19 mouse cellular contexts compared by ENCODE assay signal in the genomic region with DNA sequence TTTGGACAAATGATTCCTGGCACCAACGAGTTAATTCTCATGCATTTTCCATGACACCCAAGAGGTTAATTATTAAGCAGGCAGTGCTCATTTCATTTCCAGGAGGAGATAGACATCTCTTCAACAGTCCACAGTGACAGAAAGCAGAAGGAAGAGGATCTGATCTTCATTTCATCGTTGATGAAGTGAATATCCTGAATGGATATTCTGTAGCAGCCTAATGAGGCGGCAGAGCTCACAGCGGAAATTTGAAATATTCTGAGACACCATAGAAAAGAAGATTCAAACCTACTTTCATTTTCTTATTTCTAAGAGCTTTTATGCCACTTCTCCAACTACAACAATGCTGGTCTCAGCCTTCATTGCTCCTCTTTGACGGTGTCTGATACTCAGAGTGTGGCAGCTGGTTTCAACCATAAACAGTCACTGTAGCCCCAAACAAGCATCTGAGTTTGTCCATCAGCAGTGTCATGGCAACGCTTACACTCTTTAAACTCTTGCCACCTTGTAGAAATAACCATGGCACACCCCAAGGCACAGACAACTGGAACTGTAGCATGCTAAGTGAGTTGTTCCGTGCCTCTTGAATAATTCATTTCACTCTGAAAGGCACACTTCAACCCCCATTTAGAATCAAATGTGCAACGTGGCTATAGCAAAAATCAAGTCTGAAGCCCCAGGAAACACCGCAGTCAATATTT.
DNase-seq lines count a peak whose midpoint lies in the region; ATAC-seq lines count a peak whose summit lies in the region.
"Had no signal": no experiment of that assay in that cellular context is flagged by ENCODE, and none has a peak within 500 bp of the region (broad histone marks: within the 10 kb centered on the region; RNA-seq: fewer than 3 reads in every experiment).

No protein-coding gene starts in this region.

- H3K9ac ChIP-seq in hindbrain, embryonic 12.5 days = no peak overlapping the region
- no peak overlapping the region for H3K9ac ChIP-seq in hindbrain, embryonic 16.5 days (ENCODE audit: low read depth, low read length)
- no peak overlapping the region for H3K9ac ChIP-seq in midbrain, embryonic 14.5 days (replicated peaks; ENCODE audit: low read length)
- H3K9ac ChIP-seq: embryonic facial prominence, embryonic 12.5 days; forebrain, embryonic 12.5 days; heart, embryonic 13.5 days; hindbrain, embryonic 15.5 days had no signal

- no peaks in the 10 kb centered on the region for H3K9me3 ChIP-seq in hindbrain, embryonic 12.5 days (replicated peaks)
- no peaks in the 10 kb centered on the region for H3K9me3 ChIP-seq in hindbrain, embryonic 16.5 days (ENCODE audit: control insufficient read depth, low read length)
- H3K9me3 ChIP-seq in midbrain, embryonic 14.5 days (ENCODE audit: control insufficient read depth, low read length) = no peaks in the 10 kb centered on the region
- H3K9me3 ChIP-seq: embryonic facial prominence, embryonic 12.5 days; forebrain, embryonic 12.5 days; heart, embryonic 13.5 days; hindbrain, embryonic 15.5 days had no signal

- no peak overlapping the region for H3K4me3 ChIP-seq in hindbrain, embryonic 12.5 days
- H3K4me3 ChIP-seq in hindbrain, embryonic 16.5 days (ENCODE audit: low read length) = no peak overlapping the region
- H3K4me3 ChIP-seq in midbrain, embryonic 14.5 days (replicated peaks; ENCODE audit: low read depth, low read length) = no peak overlapping the region
- H3K4me3 ChIP-seq: embryonic facial prominence, embryonic 12.5 days; forebrain, embryonic 12.5 days; heart, embryonic 13.5 days; hindbrain, embryonic 15.5 days had no signal

- 0 out of 2 replicates have a peak, but pooled peaks cover 2% of the 10 kb centered on the region for H3K4me1 ChIP-seq in hindbrain, embryonic 12.5 days
- H3K4me1 ChIP-seq in hindbrain, embryonic 16.5 days (ENCODE audit: control insufficient read depth, insufficient read depth, low read depth, low read length) = no peaks in the 10 kb centered on the region
- 0 out of 2 replicates have a peak, but pooled peaks cover 4% of the 10 kb centered on the region for H3K4me1 ChIP-seq in midbrain, embryonic 14.5 days (ENCODE audit: control insufficient read depth, insufficient read depth, low read length)
- H3K4me1 ChIP-seq: embryonic facial prominence, embryonic 12.5 days; forebrain, embryonic 12.5 days; heart, embryonic 13.5 days; hindbrain, embryonic 15.5 days had no signal

- H3K27me3 ChIP-seq in hindbrain, embryonic 12.5 days = no peaks in the 10 kb centered on the region
- H3K27me3 ChIP-seq in hindbrain, embryonic 16.5 days (replicated peaks; ENCODE audit: control insufficient read depth, insufficient read depth, low read length) = no peaks in the 10 kb centered on the region
- no peaks in the 10 kb centered on the region for H3K27me3 ChIP-seq in midbrain, embryonic 14.5 days (ENCODE audit: control insufficient read depth, insufficient read depth, low read length)
- H3K27me3 ChIP-seq: embryonic facial prominence, embryonic 12.5 days; forebrain, embryonic 12.5 days; heart, embryonic 13.5 days; hindbrain, embryonic 15.5 days had no signal

- no peaks in the 10 kb centered on the region for H3K36me3 ChIP-seq in hindbrain, embryonic 12.5 days
- H3K36me3 ChIP-seq in hindbrain, embryonic 16.5 days (ENCODE audit: control insufficient read depth, insufficient read depth, low read length) = no peaks in the 10 kb centered on the region
- no peaks in the 10 kb centered on the region for H3K36me3 ChIP-seq in midbrain, embryonic 14.5 days (ENCODE audit: control insufficient read depth, insufficient read depth, low read length)
- H3K36me3 ChIP-seq: embryonic facial prominence, embryonic 12.5 days; forebrain, embryonic 12.5 days; heart, embryonic 13.5 days; hindbrain, embryonic 15.5 days had no signal

- 63% methylated on average over 9 of the region's 9 CpGs for WGBS in hindbrain, embryonic 12.5 days
- 60% methylated on average over 9 of the region's 9 CpGs for WGBS in hindbrain, embryonic 16.5 days
- 48% methylated on average over 9 of the region's 9 CpGs for WGBS in midbrain, embryonic 14.5 days

- H3K4me2 ChIP-seq in hindbrain, embryonic 12.5 days (replicated peaks) = no peak overlapping the region
- H3K4me2 ChIP-seq in hindbrain, embryonic 16.5 days (ENCODE audit: low read length) = no peak overlapping the region
- H3K4me2 ChIP-seq in midbrain, embryonic 14.5 days (ENCODE audit: low read length) = no peak overlapping the region
- H3K4me2 ChIP-seq: embryonic facial prominence, embryonic 12.5 days; forebrain, embryonic 12.5 days; heart, embryonic 13.5 days; hindbrain, embryonic 15.5 days had no signal

- peak; percentile 40; the same call in 1 of the 2 replicates for ATAC-seq in hindbrain, embryonic 12.5 days (ENCODE audit: low FRiP score)
- no peak for ATAC-seq in hindbrain, embryonic 16.5 days
- no peak for ATAC-seq in midbrain, embryonic 14.5 days (ENCODE audit: low FRiP score, low TSS enrichment)

- no peak overlapping the region for H3K27ac ChIP-seq in hindbrain, embryonic 12.5 days
- no peak overlapping the region for H3K27ac ChIP-seq in hindbrain, embryonic 16.5 days (ENCODE audit: low read depth, low read length)
- H3K27ac ChIP-seq in midbrain, embryonic 14.5 days (replicated peaks; ENCODE audit: low read depth, low read length) = 0 out of 2 replicates have a peak overlapping the region, but pooled peaks have one; percentile 41
- H3K27ac ChIP-seq: embryonic facial prominence, embryonic 12.5 days; forebrain, embryonic 12.5 days; heart, embryonic 13.5 days; hindbrain, embryonic 15.5 days had no signal

- peak; percentile 9 for DNase-seq in retina, embryonic 14.5 days (ENCODE audit: low spot score)
- DNase-seq in retina, postnatal 1 day = no peak
- peak; percentile 44 for DNase-seq in midbrain, embryonic 14.5 days
- DNase-seq in c-Kit-positive CD71-positive TER-119-positive erythroid progenitor cells, embryonic 14.5 days (ENCODE audit: low spot score) = no peak
- no peak for DNase-seq in thymus, postnatal 14 days
- DNase-seq: adrenal gland, adult 2 months; adrenal gland, postnatal 25 days; cerebellum, adult 11 months; cerebellum, adult 8-10 months; cerebellum, postnatal 14 days; gastrocnemius, postnatal 36 days; heart, adult 11 months; heart, postnatal 36 days had no signal

Comparison
In these comparisons a context has a peak if more than half of its experiments do, and no peak if none do; other contexts are left out.
1. DNase-seq: peak in retina, embryonic 14.5 days (single experiment) and midbrain, embryonic 14.5 days (single experiment); none in retina, postnatal 1 day (single experiment), c-Kit-positive CD71-positive TER-119-positive erythroid progenitor cells, embryonic 14.5 days (single experiment) and thymus, postnatal 14 days (single experiment).